Mouse (Mus musculus) stomach, postnatal 0 days (tissue): Measurements from ENCODE around the gene Rtn2.
A peak's percentile ranks its signal among the peaks of the same experiment; 100 is the strongest.

ENCODE experiments used
- CTCF ChIP-seq: IDR thresholded peaks from 2 replicates; pipeline ENCODE4 v1.5.1; 2016; ENCODE audit warnings: antibody characterized with exemption, low read depth, mild to moderate bottlenecking, moderate library complexity
- EP300 ChIP-seq: optimal IDR thresholded peaks from 2 replicates; pipeline ENCODE3; 2016; ENCODE audit warnings: antibody characterized with exemption

DNA sequence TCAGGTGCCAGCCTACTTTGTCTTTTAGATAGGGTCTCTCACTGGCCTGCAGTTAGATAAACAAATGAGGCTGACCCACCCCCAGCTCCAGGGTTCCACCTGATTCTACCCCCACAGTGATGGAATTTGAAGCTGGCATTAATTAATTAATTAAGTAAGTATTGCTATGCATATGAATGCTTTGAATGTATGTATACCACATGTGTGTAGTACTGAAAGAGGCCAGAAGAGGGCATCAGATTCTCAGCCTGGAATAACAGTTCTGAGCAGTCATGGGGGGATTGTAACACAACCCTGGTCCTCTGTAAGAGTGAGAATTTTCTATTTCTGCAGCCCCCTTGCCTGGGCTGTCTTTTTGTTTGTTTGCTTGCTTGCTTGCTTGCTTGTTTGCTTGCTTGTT is 46.0 kb downstream of the Rtn2 start:
- TF ChIP-seq EP300 (no peak), CTCF (peak; percentile 59)
